Mouse (Mus musculus) thymus, adult 2 months (tissue): Measurements from ENCODE around the gene Itpripl1. TPM values are rescaled to one million over a fixed set of nuclear protein-coding genes. Genes with fewer than 3 reads are reported as not detected.
A peak's percentile ranks its signal among the peaks of the same experiment; 100 is the strongest.
"Not testable (repeated sequence)": the region's sequence is repeated elsewhere in the genome, so short reads cannot be mapped to it uniquely, and the experiment has no call there.

Source experiments
- DNase-seq: peaks from one replicate; pipeline ENCODE4 v3.0.0; 2021
- H3K27ac ChIP-seq: fragments of 200-500 bp; 2 replicates; pipeline ENCODE4 v1.5.1; 2012; ENCODE audit warnings: low read length, control low read depth; ENCODE audit not compliant: control insufficient read depth, insufficient read depth
- H3K27me3 ChIP-seq: fragments of 200-500 bp; 2 replicates; pipeline ENCODE4 v1.6.1; 2012; ENCODE audit warnings: mild to moderate bottlenecking, low read length, moderate library complexity, mixed read lengths; ENCODE audit not compliant: control insufficient read depth, insufficient read depth
- H3K36me3 ChIP-seq: fragments of 200-500 bp; 2 replicates; pipeline ENCODE4 v1.6.1; 2012; ENCODE audit warnings: mild to moderate bottlenecking, low read length, moderate library complexity; ENCODE audit not compliant: control insufficient read depth, insufficient read depth
- H3K4me1 ChIP-seq: fragments of 200-500 bp; replicated peaks from 2 replicates; pipeline ENCODE4 v1.6.1; 2012; ENCODE audit warnings: low read length; ENCODE audit not compliant: control insufficient read depth, insufficient read depth
- H3K4me3 ChIP-seq: fragments of 200-500 bp; 2 replicates; pipeline ENCODE4 v1.5.1; 2012; ENCODE audit warnings: mild to moderate bottlenecking, low read length, control low read depth, moderate library complexity; ENCODE audit not compliant: control insufficient read depth, insufficient read depth
- CTCF ChIP-seq: fragments of 200-500 bp; IDR thresholded peaks from 2 replicates; pipeline ENCODE4 v1.5.1; 2012; ENCODE audit warnings: mild to moderate bottlenecking, control low read depth, low read length, moderate library complexity, borderline replicate concordance; ENCODE audit not compliant: control insufficient read depth, poor library complexity, insufficient read depth; ENCODE audit errors: extremely low read depth
- POLR2A ChIP-seq: fragments of 200-500 bp; IDR thresholded peaks from 2 replicates; pipeline ENCODE4 v1.6.1; 2012; ENCODE audit warnings: mild to moderate bottlenecking, low read length, control low read depth, moderate library complexity; ENCODE audit not compliant: control insufficient read depth, poor library complexity, insufficient read depth; ENCODE audit errors: extremely low read depth
- WGBS: fragments of 180-500 bp; shearing (Covaris S2); methylation state at CpG from one replicate; pipeline ENCODE4 v1.1.7; 2018; 5-methylcytosine and 5-hydroxymethylcytosine counted together
- polyA plus RNA-seq: library from polyadenylated mRNA; depleted of rRNA; stranded (reverse); fragments of >200 nt; gene quantifications from 2 replicates; pipeline ENCODE4 v1.2.3, GENCODE M21; 2012

Itpripl1 gene
- polyA plus RNA-seq, 1 experiment: 24.6 TPM

GRCm38 (mm10) chr2:127137838-127138420 lies 5.3 kb downstream of the Itpripl1 start:
- Histone ChIP-seq H3K4me3 (no peak overlapping the region), H3K36me3 (no peaks in the 10 kb centered on the region; the same call in 1 of the 2 replicates), H3K4me1 (peaks cover 15% of the 10 kb centered on the region), H3K27me3 (no peaks in the 10 kb centered on the region), H3K27ac (no peak overlapping the region)
- 95% methylated on average over 10 of the region's 10 CpGs for WGBS
- no peak for DNase-seq
- TF ChIP-seq CTCF: no peak

- 11% methylated on average over 5 of the region's 5 CpGs for WGBS
- no peak overlapping the region for H3K4me3 ChIP-seq
- peaks cover 11% of the 10 kb centered on the region for H3K4me1 ChIP-seq
- DNase-seq: no peak
- no peak overlapping the region for H3K27ac ChIP-seq
- H3K36me3 ChIP-seq: no peaks in the 10 kb centered on the region; the same call in 1 of the 2 replicates
- H3K27me3 ChIP-seq: no peaks in the 10 kb centered on the region
- TF ChIP-seq CTCF (no peak), POLR2A (no peak)
These were observed 6.3 kb downstream of the Itpripl1 start for GRCm38 (mm10) chr2:127136979-127137378.

GRCm38 (mm10) chr2:127135255-127135654 lies 8.0 kb downstream of the Itpripl1 start:
- not testable (repeated sequence) for DNase-seq, H3K27me3 ChIP-seq, H3K36me3 ChIP-seq, H3K4me3 ChIP-seq, H3K27ac ChIP-seq
- 28% methylated on average over 3 of the region's 3 CpGs for WGBS
- H3K4me1 ChIP-seq: peaks cover 20% of the 10 kb centered on the region

- Histone ChIP-seq H3K36me3 (no peaks in the 10 kb centered on the region), H3K4me3 (peak within 1 kb of the TSS; percentile 69), H3K27ac (peak within 1 kb of the TSS; percentile 84), H3K27me3 (no peaks in the 10 kb centered on the region), H3K4me1 (peaks cover 18% of the 10 kb centered on the region)
- DNase-seq: peak; percentile 95
- TF ChIP-seq CTCF: peak; percentile 49; the same call in 1 of the 2 replicates
- TF ChIP-seq POLR2A: peak; percentile 91
- WGBS: 2% methylated on average over 57 of the region's 57 CpGs
These were observed 9.4 kb downstream of the Itpripl1 start, which contains the start of gene Ncaph for GRCm38 (mm10) chr2:127133621-127134461. TSS of gene Ncaph (minus strand) at chr2:127133954.

GRCm38 (mm10) chr2:127131353-127131752 lies 11.9 kb downstream of the Itpripl1 start:
- TF ChIP-seq CTCF: no peak
- no peak for TF ChIP-seq POLR2A
- Histone ChIP-seq H3K36me3 (peaks cover 10% of the 10 kb centered on the region), H3K4me3 (no peak overlapping the region), H3K27ac (no peak overlapping the region), H3K27me3 (no peaks in the 10 kb centered on the region), H3K4me1 (peaks cover 16% of the 10 kb centered on the region)
- 28% methylated on average over 8 of the region's 8 CpGs for WGBS
- no peak for DNase-seq

GRCm38 (mm10) chr2:127128926-127129325 lies 14.3 kb downstream of the Itpripl1 start:
- no peak for DNase-seq
- TF ChIP-seq POLR2A: no peak
- no peak for TF ChIP-seq CTCF
- Histone ChIP-seq H3K36me3 (peaks cover 33% of the 10 kb centered on the region), H3K27ac (no peak overlapping the region), H3K4me3 (no peak overlapping the region), H3K4me1 (peaks cover 16% of the 10 kb centered on the region), H3K27me3 (no peaks in the 10 kb centered on the region)
- WGBS: 67% methylated on average over 5 of the region's 5 CpGs
